Mouse (Mus musculus) bone marrow macrophage, adult 2 months (primary cell): Measurements from ENCODE around the gene Slc22a23. TPM values are rescaled to one million over a fixed set of nuclear protein-coding genes. Genes with fewer than 3 reads are reported as not detected.

Experiments
- H3K27ac ChIP-seq: 2 replicates; pipeline ENCODE4 v1.5.1; 2012; ENCODE audit warnings: low read depth, low read length; ENCODE audit not compliant: insufficient read depth
- H3K4me1 ChIP-seq: 2 replicates; pipeline ENCODE4 v1.6.1; 2012; ENCODE audit warnings: low read length; ENCODE audit not compliant: control insufficient read depth, insufficient read depth
- H3K4me3 ChIP-seq: 2 replicates; pipeline ENCODE4 v1.5.1; 2012; ENCODE audit warnings: mild to moderate bottlenecking, low read length, moderate library complexity; ENCODE audit not compliant: insufficient read depth
- CTCF ChIP-seq: IDR thresholded peaks from 2 replicates; pipeline ENCODE4 v1.5.1; 2012; ENCODE audit warnings: low read depth, mild to moderate bottlenecking, low read length, moderate library complexity
- POLR2A ChIP-seq: IDR thresholded peaks from 2 replicates; pipeline ENCODE4 v1.6.1; 2012; ENCODE audit warnings: mild to moderate bottlenecking, low read depth, low read length, borderline replicate concordance
- polyA plus RNA-seq: library from polyadenylated mRNA; stranded (reverse); fragments of >200 nt; gene quantifications from 2 replicates; pipeline ENCODE4 v1.2.4, GENCODE M21; 2012; ENCODE audit not compliant: missing spikeins, insufficient read depth, insufficient read length

Slc22a23 gene
- polyA plus RNA-seq, 1 experiment = not detected

DNA sequence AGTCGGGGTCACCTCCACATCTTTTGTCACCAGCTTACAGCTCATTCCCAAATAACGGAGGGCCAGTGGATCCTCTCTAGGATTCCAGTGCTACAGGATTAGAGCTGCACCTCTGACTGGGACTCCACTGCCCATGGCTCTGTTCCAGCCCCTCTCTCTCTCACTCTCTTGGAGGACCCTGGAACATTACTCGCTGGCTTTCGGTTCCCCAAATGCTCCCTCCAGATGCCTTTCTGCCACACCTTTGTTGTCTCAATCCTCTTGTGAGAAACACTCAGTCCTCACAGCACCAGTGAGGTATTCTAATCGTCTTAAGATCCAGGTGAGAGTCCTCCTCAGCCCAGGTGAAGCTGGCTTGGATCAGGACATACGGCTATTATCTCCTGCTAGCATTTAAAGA, 99.8 kb downstream of the Slc22a23 start:
- Histone ChIP-seq H3K4me1 (no peaks in the 10 kb centered on the region), H3K4me3 (no peak overlapping the region), H3K27ac (no peak overlapping the region)
- TF ChIP-seq POLR2A = no peak
- TF ChIP-seq CTCF = no peak

DNA sequence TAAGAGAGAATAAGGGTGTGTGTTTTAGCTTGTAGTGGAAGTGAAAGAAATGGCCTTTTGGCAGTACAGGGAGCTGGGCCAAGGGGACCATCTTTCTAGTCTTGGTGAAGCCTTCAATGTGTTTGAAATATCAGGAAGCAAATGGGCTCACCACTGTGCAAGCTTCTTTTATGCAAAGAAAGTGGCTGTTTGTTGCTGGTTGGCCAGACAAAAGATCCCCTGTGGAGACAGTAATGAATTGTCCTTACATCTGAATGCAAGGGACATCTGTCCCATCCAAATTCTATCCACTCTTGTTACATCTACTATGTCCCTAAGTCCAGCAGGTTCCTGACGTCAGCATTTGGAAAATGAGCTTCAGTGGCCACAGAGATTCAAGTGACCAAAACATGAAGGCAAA, 100.8 kb downstream of the Slc22a23 start:
- TF ChIP-seq CTCF = no peak
- no peak for TF ChIP-seq POLR2A
- no peak overlapping the region for H3K27ac ChIP-seq
- H3K4me1 ChIP-seq = no peaks in the 10 kb centered on the region
- H3K4me3 ChIP-seq = no peak overlapping the region

DNA sequence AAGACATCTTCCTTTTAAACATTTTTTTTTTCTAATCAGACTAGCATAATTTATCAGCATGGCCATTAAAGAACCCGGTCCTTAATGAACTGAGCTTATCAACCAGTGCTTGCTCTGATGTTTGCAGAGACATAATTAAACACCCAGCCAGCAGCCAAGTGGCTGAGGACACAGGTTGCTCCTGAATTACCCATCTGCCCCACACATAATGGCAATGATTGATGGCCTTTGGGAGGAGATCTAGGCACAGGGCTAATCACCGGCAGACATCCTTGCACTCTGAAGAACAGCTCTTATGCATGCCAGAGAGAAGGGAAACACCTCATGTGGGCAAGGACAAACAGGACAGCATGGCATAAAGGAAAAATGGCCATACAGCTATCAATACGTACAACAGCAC, 102.8 kb downstream of the Slc22a23 start:
- Histone ChIP-seq H3K4me1 (no peaks in the 10 kb centered on the region), H3K27ac (no peak overlapping the region), H3K4me3 (no peak overlapping the region)
- TF ChIP-seq CTCF (no peak), POLR2A (no peak)

DNA sequence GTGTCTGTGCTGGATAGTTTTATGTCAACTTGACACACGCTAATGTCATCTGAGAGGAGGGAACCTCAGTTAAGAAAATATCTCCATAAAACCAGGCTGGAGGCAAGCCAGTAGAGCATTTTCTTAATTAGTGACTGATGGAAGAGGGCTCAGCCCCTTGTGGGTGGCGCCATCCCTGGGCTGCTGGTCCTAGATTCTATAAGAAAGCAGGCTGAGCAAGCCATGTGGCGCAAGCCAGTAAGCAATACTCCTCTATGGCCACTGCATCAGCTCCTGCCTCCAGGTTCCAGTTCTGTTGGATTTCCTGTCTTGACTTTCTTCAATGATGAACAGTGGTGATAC, 104.9 kb downstream of the Slc22a23 start:
- Histone ChIP-seq H3K4me1 (no peaks in the 10 kb centered on the region), H3K4me3 (no peak overlapping the region), H3K27ac (no peak overlapping the region)
- no peak for TF ChIP-seq CTCF

DNA sequence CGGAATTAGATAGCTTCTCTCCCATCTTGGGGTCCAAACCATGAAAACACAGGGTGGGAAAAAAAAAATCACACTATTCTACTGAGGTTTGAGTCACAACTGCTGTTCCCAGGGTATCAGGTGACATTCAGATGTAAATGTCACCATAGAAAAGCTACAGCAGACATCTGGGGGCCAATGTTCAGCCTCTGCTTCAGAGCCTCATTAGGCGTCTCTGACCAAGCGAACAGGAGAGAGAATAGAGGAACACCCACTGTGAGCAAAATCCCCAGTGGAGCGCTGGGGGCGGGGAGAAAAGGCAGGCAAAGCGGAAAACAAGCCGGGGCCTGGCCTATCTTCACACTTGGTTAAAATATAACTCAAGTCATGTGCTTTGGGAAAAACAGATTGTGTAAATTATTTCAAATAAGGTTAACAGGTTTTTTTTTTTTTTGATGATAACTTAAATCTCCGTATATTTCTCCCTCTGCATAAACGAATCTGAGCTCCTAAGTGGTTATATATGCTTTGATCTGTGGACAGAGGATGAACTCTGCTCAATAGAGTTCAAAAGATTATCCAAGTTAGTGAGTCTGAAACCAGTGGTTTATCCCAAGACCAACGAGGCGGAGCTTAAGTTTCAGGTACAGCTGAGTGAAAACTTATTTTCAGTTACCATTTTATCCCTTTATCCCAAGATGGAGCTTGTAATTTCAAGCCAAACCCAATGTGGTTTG, 105.5 kb downstream of the Slc22a23 start:
- Histone ChIP-seq H3K4me1 (no peaks in the 10 kb centered on the region), H3K27ac (no peak overlapping the region), H3K4me3 (no peak overlapping the region)
- TF ChIP-seq POLR2A = no peak
- no peak for TF ChIP-seq CTCF

DNA sequence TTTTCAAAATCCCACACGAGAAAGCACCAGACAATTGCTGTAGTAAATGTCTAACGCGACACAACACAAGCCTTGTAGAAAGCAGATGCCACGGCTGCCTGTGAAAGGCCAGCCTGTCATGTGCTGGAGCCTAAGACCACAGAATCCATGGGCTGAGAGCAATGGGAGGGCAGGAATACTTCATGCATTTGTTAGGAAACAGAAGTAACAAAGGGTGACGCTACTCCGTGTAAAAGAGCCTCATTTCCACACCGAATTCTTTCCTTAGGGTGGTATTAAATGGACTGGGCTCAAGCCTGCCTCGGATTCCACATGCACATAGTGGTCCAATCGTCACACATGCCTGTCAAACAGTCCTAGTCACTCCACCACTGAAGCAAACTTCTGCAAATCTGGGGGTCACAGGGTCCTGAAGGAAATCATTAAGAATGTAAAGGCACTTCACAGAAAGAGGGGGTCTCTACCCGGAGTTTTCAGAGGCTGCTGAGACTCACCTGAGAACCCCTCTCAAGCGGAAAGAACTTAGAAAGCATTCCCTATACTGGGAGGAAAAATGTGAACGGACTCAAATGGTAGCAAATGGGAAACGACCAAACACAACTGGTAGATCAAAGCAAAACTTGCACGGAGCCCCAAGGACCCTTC, 106.2 kb downstream of the Slc22a23 start:
- TF ChIP-seq CTCF (no peak), POLR2A (no peak)

DNA sequence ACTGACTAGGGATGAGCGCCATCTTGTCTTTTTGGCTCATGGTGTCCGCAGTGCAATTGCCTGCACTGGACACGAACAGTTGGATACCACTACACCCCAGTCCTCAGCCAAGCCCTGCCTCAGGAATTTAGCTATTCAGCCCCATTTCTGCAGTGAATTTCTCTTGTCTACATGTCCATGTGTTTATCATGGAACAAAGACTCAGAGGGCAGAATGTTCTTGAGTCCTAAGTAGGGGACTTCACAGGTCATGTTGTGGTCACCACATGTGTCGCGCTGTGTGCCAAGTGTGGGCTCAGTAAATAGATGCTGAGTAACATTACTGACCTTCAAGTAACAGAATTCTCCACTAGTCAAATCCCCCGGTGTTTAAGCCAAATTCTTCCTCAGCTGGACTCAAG, 109.9 kb downstream of the Slc22a23 start:
- H3K4me1 ChIP-seq = no peaks in the 10 kb centered on the region
- TF ChIP-seq CTCF = no peak
- TF ChIP-seq POLR2A = no peak
- no peak overlapping the region for H3K27ac ChIP-seq
- no peak overlapping the region for H3K4me3 ChIP-seq

More for the DNA sequence above, 106.2 kb downstream of the Slc22a23 start:
- Histone ChIP-seq H3K27ac (no peak overlapping the region), H3K4me3 (no peak overlapping the region), H3K4me1 (no peaks in the 10 kb centered on the region)

DNA sequence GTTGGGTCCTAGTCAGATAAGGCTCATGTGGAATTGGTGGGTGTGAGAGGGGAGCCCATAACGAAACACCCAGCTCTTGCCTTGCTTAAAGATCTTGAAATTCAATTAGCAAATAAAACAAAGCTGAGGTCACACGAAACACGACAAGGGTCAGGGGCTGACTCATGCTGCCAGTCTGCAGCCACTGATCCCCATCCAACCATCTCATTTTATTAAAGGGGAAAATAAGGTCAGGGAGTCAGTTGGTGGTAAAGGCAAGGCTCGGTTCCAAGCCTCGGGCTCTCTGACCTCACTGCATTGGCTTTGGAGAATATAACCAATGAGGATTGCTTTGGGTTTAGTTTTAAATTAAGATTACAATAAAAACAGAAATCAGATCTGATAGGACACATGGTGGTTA, 110.5 kb downstream of the Slc22a23 start:
- TF ChIP-seq CTCF (no peak), POLR2A (no peak)
- Histone ChIP-seq H3K4me3 (no peak overlapping the region), H3K27ac (no peak overlapping the region), H3K4me1 (no peaks in the 10 kb centered on the region)

DNA sequence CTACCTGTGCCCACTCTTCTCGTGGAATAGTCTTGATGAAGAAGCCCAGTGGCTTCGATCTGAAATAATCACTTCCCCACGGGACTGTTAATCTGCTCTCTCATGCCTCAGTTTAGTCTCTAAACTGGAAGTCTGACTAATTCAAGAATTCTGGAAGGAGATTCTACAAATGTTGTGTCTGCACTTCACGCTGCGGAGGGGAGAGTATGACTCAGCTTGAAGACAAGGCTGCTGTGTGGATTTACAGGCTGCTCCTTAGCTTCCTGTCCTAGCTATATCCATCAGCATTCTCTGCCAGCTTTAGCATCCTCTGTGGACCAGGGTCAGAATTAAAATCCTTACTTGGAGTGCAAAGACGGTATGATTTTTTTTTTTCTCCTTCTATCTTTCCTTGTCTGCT, 112.0 kb downstream of the Slc22a23 start:
- Histone ChIP-seq H3K4me1 (peaks cover 4% of the 10 kb centered on the region), H3K27ac (no peak overlapping the region), H3K4me3 (no peak overlapping the region)
- TF ChIP-seq CTCF = no peak
- no peak for TF ChIP-seq POLR2A

DNA sequence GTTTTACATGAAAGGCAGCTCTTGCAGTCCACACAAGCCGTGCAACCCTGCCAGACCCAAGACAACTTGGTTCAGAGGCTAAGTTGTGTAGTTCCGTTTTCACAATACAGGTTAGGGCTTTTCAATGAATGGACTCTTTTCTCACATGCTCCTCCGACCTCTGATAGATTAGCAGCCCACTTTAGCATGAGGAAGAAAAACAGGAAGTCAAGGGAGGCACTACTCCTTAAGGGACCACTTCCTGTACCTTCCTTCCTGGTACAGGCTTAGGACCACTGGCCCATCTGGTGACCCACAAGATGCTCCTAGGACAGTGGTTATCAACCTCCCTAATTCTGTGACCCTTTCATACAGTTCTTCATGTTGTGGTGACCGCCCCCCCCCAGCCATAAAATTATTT, 116.1 kb downstream of the Slc22a23 start:
- peaks cover 4% of the 10 kb centered on the region for H3K4me1 ChIP-seq
- no peak overlapping the region for H3K27ac ChIP-seq
- TF ChIP-seq CTCF (no peak), POLR2A (no peak)
- no peak overlapping the region for H3K4me3 ChIP-seq
